Mouse (Mus musculus) stomach, postnatal 0 days (tissue): Measurements from ENCODE around the gene Fntb. TPM values are rescaled to one million over a fixed set of nuclear protein-coding genes. Genes with fewer than 3 reads are reported as not detected.

Source experiments
- ATAC-seq: fragments of 200-750 bp; cut with Nextera tagmentation; 2 replicates; pipeline ENCODE4 v1.8.0; 2017; ENCODE audit not compliant: low FRiP score, low TSS enrichment
- DNase-seq: peaks from one replicate; pipeline ENCODE4 v3.0.0-alpha.2; 2016; ENCODE audit warnings: low spot score
- H3K27ac ChIP-seq: fragments of 300-500 bp; sonication (generic); replicated peaks from 2 replicates; pipeline ENCODE4 v1.5.1; 2014; ENCODE audit warnings: mild to moderate bottlenecking, control low read depth
- H3K27me3 ChIP-seq: fragments of 300-500 bp; sonication (generic); 2 replicates; pipeline ENCODE4 v1.6.1; 2014; ENCODE audit warnings: low read length; ENCODE audit not compliant: control insufficient read depth, insufficient read depth
- H3K36me3 ChIP-seq: fragments of 300-500 bp; sonication (generic); 2 replicates; pipeline ENCODE4 v1.6.1; 2014; ENCODE audit warnings: low read length, mixed read lengths; ENCODE audit not compliant: control insufficient read depth, insufficient read depth
- H3K4me1 ChIP-seq: fragments of 300-500 bp; sonication (generic); replicated peaks from 2 replicates; pipeline ENCODE4 v1.6.1; 2014; ENCODE audit warnings: antibody characterized with exemption; ENCODE audit not compliant: control insufficient read depth, insufficient read depth
- H3K4me2 ChIP-seq: fragments of 300-500 bp; sonication (generic); replicated peaks from 2 replicates; pipeline ENCODE4 v1.6.1; 2014; ENCODE audit warnings: low read depth, mild to moderate bottlenecking, control low read depth, moderate library complexity
- H3K4me3 ChIP-seq: fragments of 300-500 bp; sonication (generic); 2 replicates; pipeline ENCODE4 v1.5.1; 2014; ENCODE audit warnings: low read depth, low read length, control low read depth
- H3K9ac ChIP-seq: fragments of 300-500 bp; sonication (generic); 2 replicates; pipeline ENCODE4 v1.6.1; 2014; ENCODE audit warnings: mild to moderate bottlenecking, low read length, control low read depth, mixed read lengths
- H3K9me3 ChIP-seq: fragments of 300-500 bp; sonication (generic); 2 replicates; pipeline ENCODE4 v1.6.1; 2016; ENCODE audit warnings: low read length; ENCODE audit not compliant: control insufficient read depth
- CTCF ChIP-seq: IDR thresholded peaks from 2 replicates; pipeline ENCODE4 v1.5.1; 2016; ENCODE audit warnings: antibody characterized with exemption, low read depth, mild to moderate bottlenecking, moderate library complexity
- EP300 ChIP-seq: optimal IDR thresholded peaks from 2 replicates; pipeline ENCODE3; 2016; ENCODE audit warnings: antibody characterized with exemption
- WGBS: fragments of 180-500 bp; shearing (Covaris S2); extraction: QIAGEN DNeasy Blood & Tissue Kit; methylation state at CpG from one replicate; pipeline ENCODE4 v1.1.7; 2014; 5-methylcytosine and 5-hydroxymethylcytosine counted together
- polyA plus RNA-seq: library from polyadenylated mRNA; unstranded; fragments of >200 nt; fragmentation: Nextera tagmentation; extraction: Ambion mirVana; gene quantifications from 2 replicates; pipeline ENCODE4 v1.2.1, GENCODE M21; 2015

The Fntb gene
- polyA plus RNA-seq, 1 experiment from 2014 or later, result 22.4 TPM

DNA sequence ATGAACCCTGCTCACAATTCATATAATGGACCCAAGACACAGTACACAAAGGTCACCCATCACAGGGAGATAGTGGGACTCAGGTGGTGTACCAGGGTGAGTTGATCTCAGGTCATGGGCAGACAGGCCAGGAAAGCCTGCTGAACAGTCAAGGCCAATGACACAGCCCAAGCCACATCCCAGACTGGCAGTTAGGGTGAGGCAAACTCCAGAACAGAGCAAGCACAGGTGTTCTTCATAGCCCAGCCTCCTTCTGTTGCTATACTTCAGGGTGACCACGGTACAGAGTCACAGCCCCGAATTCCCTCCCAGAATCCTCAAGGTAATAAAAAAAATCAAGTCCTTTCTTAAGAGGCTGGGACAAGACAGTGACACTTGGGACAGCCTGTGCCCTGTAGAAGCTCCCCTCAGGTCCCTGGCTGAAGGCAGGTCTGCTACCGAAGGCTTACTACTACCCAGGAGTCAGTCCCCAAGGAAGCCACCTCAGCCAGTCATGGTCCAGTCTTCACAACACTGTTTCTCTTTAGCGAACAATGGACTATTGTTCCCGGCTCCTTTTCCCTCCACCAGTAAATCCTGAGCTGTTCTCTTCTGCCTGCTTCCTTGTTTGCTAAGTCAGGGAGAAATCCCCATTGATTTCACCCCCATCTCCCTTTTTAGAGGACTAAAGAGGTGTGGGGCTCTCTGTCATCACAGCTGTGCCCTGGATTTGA, 32.8 kb downstream of the Fntb start:
- no peak overlapping the region for H3K4me3 ChIP-seq
- H3K9ac ChIP-seq, result no peak overlapping the region
- TF ChIP-seq CTCF (no peak), EP300 (no peak)
- no peaks in the 10 kb centered on the region for H3K27me3 ChIP-seq
- 0 out of 2 replicates have a peak overlapping the region, but pooled peaks have one; percentile 13 for H3K27ac ChIP-seq
- H3K4me2 ChIP-seq, result no peak overlapping the region
- DNase-seq, result no peak
- H3K36me3 ChIP-seq, result peaks cover 2% of the 10 kb centered on the region; the same call in 1 of the 2 replicates
- no peaks in the 10 kb centered on the region for H3K4me1 ChIP-seq
- H3K9me3 ChIP-seq, result no peaks in the 10 kb centered on the region
- WGBS, result 66% methylated on average over 5 of the region's 5 CpGs
- ATAC-seq, result peak; percentile 20; the same call in 1 of the 2 replicates

DNA sequence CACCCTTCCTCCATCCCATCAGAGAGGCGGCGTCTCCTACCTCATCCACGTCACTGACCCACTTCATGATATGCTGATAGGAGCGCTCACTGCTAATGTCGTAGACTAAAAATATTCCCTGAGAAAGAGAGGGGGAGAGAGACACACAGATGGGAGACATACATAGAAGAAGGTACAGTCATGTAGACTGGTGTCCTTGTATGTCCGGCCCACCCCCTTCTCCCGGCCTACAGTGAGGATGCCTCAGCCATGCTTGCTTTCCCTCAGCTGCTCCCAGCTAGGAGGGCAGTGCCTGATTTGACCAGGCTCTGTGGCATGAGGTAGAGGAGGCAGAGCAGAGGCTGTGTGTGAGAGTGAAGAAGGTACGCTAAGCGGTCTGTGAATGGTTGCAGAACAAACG, 37.6 kb downstream of the Fntb start:
- no peaks in the 10 kb centered on the region for H3K9me3 ChIP-seq
- no peak overlapping the region for H3K4me2 ChIP-seq
- ATAC-seq (no peak), DNase-seq (no peak)
- TF ChIP-seq EP300 (no peak), CTCF (no peak)
- H3K27ac ChIP-seq, result no peak overlapping the region
- H3K9ac ChIP-seq, result no peak overlapping the region
- H3K4me3 ChIP-seq, result no peak overlapping the region
- H3K27me3 ChIP-seq, result no peaks in the 10 kb centered on the region
- H3K36me3 ChIP-seq, result peaks cover 2% of the 10 kb centered on the region; the same call in 1 of the 2 replicates
- WGBS, result 95% methylated on average over 10 of the region's 10 CpGs
- no peaks in the 10 kb centered on the region for H3K4me1 ChIP-seq

DNA sequence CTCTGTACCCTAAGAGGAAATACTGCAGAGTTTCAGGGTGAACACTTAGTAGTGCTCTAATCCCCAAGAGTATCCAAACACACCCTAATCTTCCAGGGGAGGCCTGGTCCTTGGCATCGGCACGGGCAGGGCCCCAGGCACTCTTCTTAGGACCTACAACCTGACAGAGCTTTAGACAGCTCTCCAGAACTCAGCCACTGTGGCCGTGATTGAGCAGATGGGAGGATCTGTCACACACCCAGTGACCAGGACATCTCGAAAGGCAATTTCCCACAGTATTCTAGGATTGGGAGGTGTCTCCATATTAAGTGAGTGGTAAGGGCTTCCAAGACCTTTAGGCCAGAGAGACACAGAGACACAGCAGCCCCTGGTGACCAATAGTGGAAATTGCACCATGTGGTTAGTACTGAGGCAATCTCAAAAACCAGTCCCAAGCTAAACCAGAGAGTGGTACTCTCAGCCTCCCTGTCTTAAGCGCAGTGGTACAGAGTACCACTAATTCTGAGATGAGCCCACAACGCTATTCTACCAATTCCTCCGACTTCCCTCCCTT, 38.4 kb downstream of the Fntb start:
- TF ChIP-seq CTCF (peak; percentile 90), EP300 (no peak)
- peak; percentile 65 for DNase-seq
- WGBS, result 49% methylated on average over 7 of the region's 7 CpGs
- Histone ChIP-seq H3K36me3 (peaks cover 2% of the 10 kb centered on the region; the same call in 1 of the 2 replicates), H3K9ac (no peak overlapping the region), H3K27me3 (no peaks in the 10 kb centered on the region), H3K4me1 (no peaks in the 10 kb centered on the region), H3K9me3 (no peaks in the 10 kb centered on the region), H3K4me2 (no peak overlapping the region), H3K27ac (no peak overlapping the region), H3K4me3 (no peak overlapping the region)
- ATAC-seq, result peak; percentile 59; the same call in 1 of the 2 replicates

DNA sequence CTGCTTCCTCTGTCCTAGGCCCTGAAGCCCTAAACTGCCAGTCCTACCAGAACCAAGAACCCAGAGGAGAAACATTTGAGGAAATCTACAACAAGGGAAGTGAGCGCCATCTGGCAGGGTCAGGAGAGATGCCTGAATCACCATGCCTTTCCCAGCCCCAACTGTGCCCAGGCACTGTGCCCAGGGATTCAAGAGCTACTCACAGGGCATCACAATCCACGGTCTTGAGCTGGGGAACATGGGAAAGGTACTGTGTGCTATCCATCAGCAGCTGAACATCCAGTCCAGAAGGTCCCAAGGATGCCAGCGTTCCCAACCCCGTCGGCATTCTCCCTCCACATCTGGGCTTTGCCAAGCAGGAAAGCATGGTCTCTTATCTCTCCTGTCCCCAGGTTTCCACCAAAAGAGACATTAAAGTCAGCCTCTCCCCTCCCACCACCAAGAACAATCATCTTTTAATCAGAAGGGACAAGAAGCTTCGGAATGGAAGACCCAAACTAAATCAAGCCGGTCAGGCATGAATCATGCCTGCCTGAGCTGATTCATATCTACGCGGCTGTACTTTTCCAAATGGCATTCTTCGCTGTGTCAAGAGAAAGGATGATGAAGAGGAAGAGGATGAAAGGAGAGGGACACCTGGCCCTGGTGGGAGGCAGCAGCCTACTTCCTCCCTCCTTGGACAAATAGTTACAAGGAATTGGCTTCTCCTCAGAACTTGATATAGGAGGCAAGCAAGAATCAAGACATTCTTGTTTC, 39.8 kb downstream of the Fntb start:
- Histone ChIP-seq H3K36me3 (no peaks in the 10 kb centered on the region), H3K4me3 (no peak overlapping the region), H3K4me1 (no peaks in the 10 kb centered on the region), H3K9ac (no peak overlapping the region), H3K9me3 (no peaks in the 10 kb centered on the region), H3K4me2 (no peak overlapping the region), H3K27me3 (no peaks in the 10 kb centered on the region), H3K27ac (no peak overlapping the region)
- no peak for DNase-seq
- WGBS, result 72% methylated on average over 10 of the region's 10 CpGs
- ATAC-seq, result no peak
- no peak for TF ChIP-seq EP300
- no peak for TF ChIP-seq CTCF

DNA sequence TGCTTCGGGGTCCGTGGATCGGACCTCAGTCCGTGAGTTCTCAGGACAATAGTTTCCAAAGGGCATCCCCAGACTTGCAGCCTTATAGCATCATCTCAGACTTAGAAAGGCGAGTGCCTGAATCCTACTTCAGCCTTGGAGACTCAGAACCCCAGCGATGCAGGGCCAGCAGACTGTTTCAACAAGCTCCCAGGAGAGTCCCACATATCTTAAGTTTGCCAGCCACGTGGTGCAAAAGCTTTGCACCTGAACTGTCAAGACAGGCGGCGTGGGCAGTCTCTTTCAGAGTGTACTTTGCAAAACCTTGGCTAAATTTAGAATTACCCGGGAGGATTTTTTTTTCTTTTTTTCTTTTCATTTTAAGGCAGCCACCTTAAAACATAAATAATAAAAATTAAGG, 42.4 kb downstream of the Fntb start:
- no peaks in the 10 kb centered on the region for H3K27me3 ChIP-seq
- no peak overlapping the region for H3K4me3 ChIP-seq
- H3K36me3 ChIP-seq, result no peaks in the 10 kb centered on the region
- no peaks in the 10 kb centered on the region for H3K9me3 ChIP-seq
- WGBS, result 73% methylated on average over 10 of the region's 10 CpGs
- no peak overlapping the region for H3K9ac ChIP-seq
- no peak for TF ChIP-seq CTCF
- no peak for TF ChIP-seq EP300
- ATAC-seq (no peak), DNase-seq (no peak)
- H3K4me1 ChIP-seq, result no peaks in the 10 kb centered on the region
- H3K27ac ChIP-seq, result no peak overlapping the region
- H3K4me2 ChIP-seq, result no peak overlapping the region

DNA sequence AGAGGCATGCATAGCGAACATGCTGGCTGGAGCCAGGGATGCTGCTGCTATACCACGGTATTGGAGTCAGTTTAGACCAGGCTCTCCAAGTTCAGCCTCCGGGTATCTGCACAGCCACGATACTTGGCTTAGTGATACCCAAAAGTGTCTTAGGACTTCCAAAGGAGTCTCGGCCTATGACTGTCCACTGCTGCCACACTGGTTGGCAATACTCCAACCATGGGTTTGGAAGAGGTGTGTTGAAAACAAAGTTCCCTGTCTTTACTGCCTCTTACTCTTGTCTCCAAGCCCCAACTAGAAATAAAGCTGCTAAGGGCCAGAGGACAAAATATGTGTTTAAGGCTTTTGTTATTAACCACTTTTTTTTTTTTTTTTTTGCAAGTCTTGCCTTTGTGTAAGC, 45.1 kb downstream of the Fntb start:
- ATAC-seq, result no peak
- no peaks in the 10 kb centered on the region for H3K36me3 ChIP-seq
- no peak for DNase-seq
- no peaks in the 10 kb centered on the region for H3K4me1 ChIP-seq
- no peaks in the 10 kb centered on the region for H3K27me3 ChIP-seq
- no peaks in the 10 kb centered on the region for H3K9me3 ChIP-seq
- no peak for TF ChIP-seq EP300
- no peak for TF ChIP-seq CTCF
- WGBS, result 84% methylated on average over 5 of the region's 5 CpGs
- no peak overlapping the region for H3K4me2 ChIP-seq
- no peak overlapping the region for H3K9ac ChIP-seq
- no peak overlapping the region for H3K27ac ChIP-seq
- no peak overlapping the region for H3K4me3 ChIP-seq
